Mouse (Mus musculus) erythroid progenitor cell, adult 5-6 weeks (primary cell): ENCODE data around the gene Trnt1. TPM values are rescaled to one million over a fixed set of nuclear protein-coding genes. Genes with fewer than 3 reads are reported as not detected.

Experiments
- total RNA-seq, 2 experiments: library from RNA; stranded (forward) in 1 of 2; stranded (reverse) in 1 of 2; fragments of 150-400 nt in 1 of 2; fragments of 186-747, 209-891 nt in 1 of 2; gene quantifications; 2 replicates each; pipeline versions ENCODE4 v1.2.3 to v1.2.4; 2015 to 2017; ENCODE audit warnings: low replicate concordance in 2 of 2

Trnt1 gene
- total RNA-seq, 2 experiments from 2014 or later: 18.4 to 39.9 TPM

Other genes starting within 250 kb of the Trnt1 start
- 3.6 TPM in 1 of 2 replicates, not detected in the other for gene Il5ra, start 20.1 kb upstream of the Trnt1 start, total RNA-seq (2015; ENCODE audit: low replicate concordance)
- gene Il5ra, start 20.1 kb upstream of the Trnt1 start, total RNA-seq (2017; ENCODE audit: low replicate concordance): 2.4 and 2.9 TPM in 2 replicates
- gene Crbn, start 31.0 kb downstream of the Trnt1 start, total RNA-seq (2015; ENCODE audit: low replicate concordance): 12.6 and 16.3 TPM in 2 replicates
- gene Crbn, start 31.0 kb downstream of the Trnt1 start, total RNA-seq (2017; ENCODE audit: low replicate concordance): 23.9 and 35.3 TPM in 2 replicates